Mouse (Mus musculus): ENCODE measurements around the gene Slc12a8. TPM values are rescaled to one million over a fixed set of nuclear protein-coding genes. Genes with fewer than 3 reads are reported as not detected.

Slc12a8 gene
- polyA plus RNA-seq, 1 experiment from 2014 or later: 1.2 TPM

GRCm38 (mm10) chr16:33576271-33577189 is 59.4 kb downstream of the Slc12a8 start:
- Histone ChIP-seq H3K27me3 (no peaks in the 10 kb centered on the region), H3K4me3 (replicated peaks) (no peak overlapping the region), H3K27ac (no peak overlapping the region), H3K4me2 (no peak overlapping the region), H3K9me3 (no peaks in the 10 kb centered on the region), H3K4me1 (peaks cover 11% of the 10 kb centered on the region), H3K36me3 (replicated peaks) (no peaks in the 10 kb centered on the region), H3K9ac (no peak overlapping the region)
- no peak for ATAC-seq (ENCODE audit: low FRiP score)
- WGBS: 84% methylated on average over 36 of the region's 36 CpGs

- Histone ChIP-seq H3K9me3 (no peaks in the 10 kb centered on the region), H3K4me1 (peaks cover 13% of the 10 kb centered on the region), H3K4me3 (replicated peaks) (no peak overlapping the region), H3K27ac (no peak overlapping the region), H3K4me2 (no peak overlapping the region), H3K36me3 (replicated peaks) (no peaks in the 10 kb centered on the region), H3K27me3 (no peaks in the 10 kb centered on the region), H3K9ac (no peak overlapping the region)
- 86% methylated on average over 3 of the region's 3 CpGs for WGBS
- no peak for ATAC-seq (ENCODE audit: low FRiP score)
These were observed 61.3 kb downstream of the Slc12a8 start for GRCm38 (mm10) chr16:33578462-33578861.

GRCm38 (mm10) chr16:33580331-33580730 is 63.2 kb downstream of the Slc12a8 start:
- no peak for ATAC-seq (ENCODE audit: low FRiP score)
- Histone ChIP-seq H3K36me3 (replicated peaks) (no peaks in the 10 kb centered on the region), H3K27me3 (no peaks in the 10 kb centered on the region), H3K4me2 (no peak overlapping the region), H3K9ac (no peak overlapping the region), H3K4me3 (replicated peaks) (no peak overlapping the region), H3K27ac (peak overlapping the region; percentile 76; the same call in 1 of the 2 replicates), H3K4me1 (peaks cover 32% of the 10 kb centered on the region), H3K9me3 (no peaks in the 10 kb centered on the region)
- WGBS: 90% methylated on average over 2 of the region's 2 CpGs

GRCm38 (mm10) chr16:33580736-33581241 is 63.7 kb downstream of the Slc12a8 start:
- Histone ChIP-seq H3K4me2 (no peak overlapping the region), H3K36me3 (replicated peaks) (no peaks in the 10 kb centered on the region), H3K9me3 (no peaks in the 10 kb centered on the region), H3K27ac (peak overlapping the region; percentile 76), H3K27me3 (no peaks in the 10 kb centered on the region), H3K9ac (no peak overlapping the region), H3K4me3 (replicated peaks) (no peak overlapping the region), H3K4me1 (peaks cover 34% of the 10 kb centered on the region)
- no peak for ATAC-seq (ENCODE audit: low FRiP score)

- no peaks in the 10 kb centered on the region for H3K27me3 ChIP-seq
- no peak overlapping the region; the same call in 1 of the 2 replicates for H3K27ac ChIP-seq
- no peak overlapping the region for H3K9ac ChIP-seq
- H3K9me3 ChIP-seq: no peaks in the 10 kb centered on the region
- H3K4me2 ChIP-seq: no peak overlapping the region
- peaks cover 34% of the 10 kb centered on the region for H3K4me1 ChIP-seq
- no peak for ATAC-seq (ENCODE audit: low FRiP score)
- WGBS: 77% methylated on average over 4 of the region's 4 CpGs
- H3K4me3 ChIP-seq (replicated peaks): no peak overlapping the region
- no peaks in the 10 kb centered on the region for H3K36me3 ChIP-seq (replicated peaks)
These were observed 64.6 kb downstream of the Slc12a8 start for GRCm38 (mm10) chr16:33581661-33582099.

- no peak overlapping the region for H3K4me2 ChIP-seq
- H3K4me1 ChIP-seq: peaks cover 40% of the 10 kb centered on the region
- H3K27ac ChIP-seq: no peak overlapping the region
- no peaks in the 10 kb centered on the region for H3K27me3 ChIP-seq
- no peak for ATAC-seq (ENCODE audit: low FRiP score)
- no peaks in the 10 kb centered on the region for H3K36me3 ChIP-seq (replicated peaks)
- H3K9ac ChIP-seq: no peak overlapping the region
- H3K9me3 ChIP-seq: no peaks in the 10 kb centered on the region
- H3K4me3 ChIP-seq (replicated peaks): no peak overlapping the region
- 98% methylated on average over 8 of the region's 8 CpGs for WGBS
These were observed 65.4 kb downstream of the Slc12a8 start for GRCm38 (mm10) chr16:33582495-33582894.

- H3K9me3 ChIP-seq: no peaks in the 10 kb centered on the region
- peak overlapping the region; percentile 88 for H3K27ac ChIP-seq
- H3K4me1 ChIP-seq: peaks cover 44% of the 10 kb centered on the region
- no peaks in the 10 kb centered on the region for H3K36me3 ChIP-seq (replicated peaks)
- no peak for ATAC-seq (ENCODE audit: low FRiP score)
- H3K4me2 ChIP-seq: no peak overlapping the region; the same call in 1 of the 2 replicates
- H3K4me3 ChIP-seq (replicated peaks): no peak overlapping the region
- no peaks in the 10 kb centered on the region for H3K27me3 ChIP-seq
- WGBS: 80% methylated on average over 3 of the region's 3 CpGs
- H3K9ac ChIP-seq: no peak overlapping the region
These were observed 66.2 kb downstream of the Slc12a8 start for GRCm38 (mm10) chr16:33583333-33583732.

- peak; percentile 15; the same call in 1 of the 2 replicates for ATAC-seq (ENCODE audit: low FRiP score)
- peak overlapping the region; percentile 35 for H3K4me2 ChIP-seq
- 28% methylated on average over 18 of the region's 19 CpGs for WGBS
- no peaks in the 10 kb centered on the region for H3K36me3 ChIP-seq (replicated peaks)
- H3K9ac ChIP-seq: peak overlapping the region; percentile 12; the same call in 1 of the 2 replicates
- H3K9me3 ChIP-seq: no peaks in the 10 kb centered on the region
- peaks cover 45% of the 10 kb centered on the region for H3K4me1 ChIP-seq
- peak overlapping the region; percentile 88 for H3K27ac ChIP-seq
- H3K27me3 ChIP-seq: no peaks in the 10 kb centered on the region
- no peak overlapping the region for H3K4me3 ChIP-seq (replicated peaks)
These were observed 66.8 kb downstream of the Slc12a8 start for GRCm38 (mm10) chr16:33583881-33584454.

GRCm38 (mm10) chr16:33584455-33585082 is 67.4 kb downstream of the Slc12a8 start:
- H3K27me3 ChIP-seq: no peaks in the 10 kb centered on the region
- H3K27ac ChIP-seq: peak overlapping the region; percentile 88
- H3K4me3 ChIP-seq (replicated peaks): no peak overlapping the region
- H3K9ac ChIP-seq: peak overlapping the region; percentile 12; the same call in 1 of the 2 replicates
- peaks cover 50% of the 10 kb centered on the region for H3K4me1 ChIP-seq
- H3K9me3 ChIP-seq: no peaks in the 10 kb centered on the region
- no peaks in the 10 kb centered on the region for H3K36me3 ChIP-seq (replicated peaks)
- WGBS: 17% methylated on average over 13 of the region's 13 CpGs
- peak overlapping the region; percentile 35 for H3K4me2 ChIP-seq
- peak; percentile 72 for ATAC-seq (ENCODE audit: low FRiP score)

- Histone ChIP-seq H3K9me3 (no peaks in the 10 kb centered on the region), H3K4me2 (no peak overlapping the region), H3K9ac (no peak overlapping the region), H3K4me1 (peaks cover 50% of the 10 kb centered on the region), H3K36me3 (replicated peaks) (no peaks in the 10 kb centered on the region), H3K27me3 (no peaks in the 10 kb centered on the region), H3K4me3 (replicated peaks) (no peak overlapping the region), H3K27ac (peak overlapping the region; percentile 88)
- WGBS: 20% methylated on average over 4 of the region's 4 CpGs
- peak; percentile 4; the same call in 1 of the 2 replicates for ATAC-seq (ENCODE audit: low FRiP score)
These were observed 67.9 kb downstream of the Slc12a8 start for GRCm38 (mm10) chr16:33585083-33585460.

GRCm38 (mm10) chr16:33587283-33588127 is 70.4 kb downstream of the Slc12a8 start:
- H3K27ac ChIP-seq: 0 out of 2 replicates have a peak overlapping the region, but pooled peaks have one; percentile 42
- H3K4me2 ChIP-seq: no peak overlapping the region
- H3K9ac ChIP-seq: no peak overlapping the region
- no peaks in the 10 kb centered on the region for H3K27me3 ChIP-seq
- no peak for ATAC-seq (ENCODE audit: low FRiP score)
- no peaks in the 10 kb centered on the region for H3K36me3 ChIP-seq (replicated peaks)
- peaks cover 39% of the 10 kb centered on the region for H3K4me1 ChIP-seq
- no peaks in the 10 kb centered on the region for H3K9me3 ChIP-seq
- WGBS: 78% methylated on average over 16 of the region's 16 CpGs
- H3K4me3 ChIP-seq (replicated peaks): no peak overlapping the region

All from forebrain, embryonic 12.5 days (tissue).